Mouse (Mus musculus) limb, embryonic 10.5 days (tissue): ENCODE data around the gene Ehmt1. TPM values are rescaled to one million over a fixed set of nuclear protein-coding genes. Genes with fewer than 3 reads are reported as not detected.

Experiments used
- DNase-seq: peaks from one replicate; pipeline ENCODE4 v3.0.0-alpha.2; 2017; ENCODE audit warnings: low spot score
- H3K27ac ChIP-seq: fragments of 300-500 bp; sonication (generic); 2 replicates; pipeline ENCODE4 v1.5.1; 2016; ENCODE audit warnings: mild to moderate bottlenecking
- H3K27me3 ChIP-seq: fragments of 300-500 bp; sonication (generic); 2 replicates; pipeline ENCODE4 v1.6.1; 2016; ENCODE audit warnings: low read depth, mild to moderate bottlenecking; ENCODE audit not compliant: poor library complexity, severe bottlenecking
- H3K36me3 ChIP-seq: fragments of 300-500 bp; sonication (generic); 2 replicates; pipeline ENCODE4 v1.6.1; 2016; ENCODE audit warnings: mild to moderate bottlenecking, moderate library complexity
- H3K4me1 ChIP-seq: fragments of 300-500 bp; sonication (generic); 2 replicates; pipeline ENCODE4 v1.6.1; 2016
- H3K4me3 ChIP-seq: fragments of 300-500 bp; sonication (generic); 2 replicates; pipeline ENCODE4 v1.5.1; 2016; ENCODE audit warnings: mild to moderate bottlenecking, moderate library complexity
- H3K9me3 ChIP-seq: fragments of 300-500 bp; sonication (generic); replicated peaks from 2 replicates; pipeline ENCODE4 v1.6.1; 2016; ENCODE audit warnings: mild to moderate bottlenecking
- WGBS: fragments of 180-500 bp; shearing (Covaris S2); methylation state at CpG from one replicate; pipeline ENCODE4 v1.1.7; 2016; 5-methylcytosine and 5-hydroxymethylcytosine counted together
- polyA plus RNA-seq: library from polyadenylated mRNA; unstranded; fragments of >200 nt; fragmentation: Nextera tagmentation; extraction: Ambion mirVana; gene quantifications from 2 replicates; pipeline ENCODE4 v1.2.1, GENCODE M21; 2016

Gene Ehmt1
- polyA plus RNA-seq, 1 experiment from 2014 or later = 152 TPM

- H3K27me3 ChIP-seq = no peaks in the 10 kb centered on the region
- H3K36me3 ChIP-seq = peaks cover 31% of the 10 kb centered on the region
- H3K27ac ChIP-seq = no peak overlapping the region
- WGBS = 88% methylated on average over 6 of the region's 6 CpGs
- no peaks in the 10 kb centered on the region for H3K4me1 ChIP-seq
- no peaks in the 10 kb centered on the region for H3K9me3 ChIP-seq
- no peak overlapping the region for H3K4me3 ChIP-seq
- no peak for DNase-seq
Observed at GRCm38 (mm10) chr2:24902999-24903398, 16.4 kb downstream of the Ehmt1 start.

GRCm38 (mm10) chr2:24901055-24901454, 18.4 kb downstream of the Ehmt1 start:
- WGBS = 95% methylated on average over 5 of the region's 5 CpGs
- Histone ChIP-seq H3K36me3 (peaks cover 38% of the 10 kb centered on the region), H3K27me3 (no peaks in the 10 kb centered on the region), H3K27ac (no peak overlapping the region), H3K4me3 (no peak overlapping the region), H3K9me3 (no peaks in the 10 kb centered on the region), H3K4me1 (no peaks in the 10 kb centered on the region)
- no peak for DNase-seq

GRCm38 (mm10) chr2:24899292-24899691, 20.1 kb downstream of the Ehmt1 start:
- Histone ChIP-seq H3K36me3 (peaks cover 36% of the 10 kb centered on the region), H3K27ac (no peak overlapping the region), H3K4me1 (no peaks in the 10 kb centered on the region), H3K9me3 (no peaks in the 10 kb centered on the region), H3K4me3 (no peak overlapping the region), H3K27me3 (no peaks in the 10 kb centered on the region)
- WGBS = 95% methylated on average over 2 of the region's 2 CpGs
- no peak for DNase-seq

- Histone ChIP-seq H3K27ac (no peak overlapping the region), H3K9me3 (no peaks in the 10 kb centered on the region), H3K4me1 (no peaks in the 10 kb centered on the region), H3K4me3 (no peak overlapping the region), H3K36me3 (peaks cover 44% of the 10 kb centered on the region), H3K27me3 (no peaks in the 10 kb centered on the region)
- WGBS = 84% methylated on average over 4 of the region's 4 CpGs
- no peak for DNase-seq
Observed at GRCm38 (mm10) chr2:24896761-24897160, 22.7 kb downstream of the Ehmt1 start.

GRCm38 (mm10) chr2:24894211-24894610, 25.2 kb downstream of the Ehmt1 start:
- Histone ChIP-seq H3K27ac (no peak overlapping the region), H3K4me3 (no peak overlapping the region), H3K36me3 (peaks cover 32% of the 10 kb centered on the region), H3K9me3 (no peaks in the 10 kb centered on the region), H3K27me3 (no peaks in the 10 kb centered on the region), H3K4me1 (0 out of 2 replicates have a peak, but pooled peaks cover 2% of the 10 kb centered on the region)
- WGBS = 93% methylated on average over 1 of the region's 1 CpGs
- no peak for DNase-seq

DNA sequence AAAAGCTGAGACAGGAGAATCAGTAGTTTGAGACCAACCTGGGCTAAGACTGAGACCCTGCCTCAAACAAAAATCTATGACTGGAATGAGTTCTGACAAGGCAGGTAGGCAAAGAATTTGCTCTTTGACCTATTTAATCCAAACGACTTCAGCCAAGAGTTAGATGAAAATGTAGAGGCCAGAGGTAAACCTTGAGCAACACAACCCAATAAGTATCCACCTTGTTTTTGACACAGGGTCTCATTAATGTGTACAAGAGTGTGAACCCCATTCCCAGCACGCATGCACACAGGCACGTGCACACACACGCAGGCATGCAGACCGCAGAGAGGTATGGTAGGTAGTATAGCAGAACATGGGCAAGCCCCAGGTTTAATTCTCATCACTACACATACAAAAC, 27.1 kb downstream of the Ehmt1 start:
- no peak for DNase-seq
- 91% methylated on average over 5 of the region's 5 CpGs for WGBS

GRCm38 (mm10) chr2:24890541-24891447, 28.6 kb downstream of the Ehmt1 start:
- DNase-seq = no peak
- 78% methylated on average over 6 of the region's 6 CpGs for WGBS
- no peak overlapping the region for H3K4me3 ChIP-seq

More for the DNA sequence above, 27.1 kb downstream of the Ehmt1 start:
- H3K27me3 ChIP-seq = no peaks in the 10 kb centered on the region
- no peaks in the 10 kb centered on the region for H3K9me3 ChIP-seq
- H3K4me3 ChIP-seq = no peak overlapping the region
- H3K36me3 ChIP-seq = peaks cover 18% of the 10 kb centered on the region
- no peak overlapping the region for H3K27ac ChIP-seq
- H3K4me1 ChIP-seq = 0 out of 2 replicates have a peak, but pooled peaks cover 2% of the 10 kb centered on the region

GRCm38 (mm10) chr2:24888895-24889294, 30.5 kb downstream of the Ehmt1 start:
- H3K9me3 ChIP-seq = no peaks in the 10 kb centered on the region
- H3K27me3 ChIP-seq = no peaks in the 10 kb centered on the region
- peaks cover 47% of the 10 kb centered on the region for H3K36me3 ChIP-seq
- H3K4me3 ChIP-seq = no peak overlapping the region
- 0 out of 2 replicates have a peak, but pooled peaks cover 2% of the 10 kb centered on the region for H3K4me1 ChIP-seq
- H3K27ac ChIP-seq = no peak overlapping the region
- DNase-seq = no peak
- 87% methylated on average over 5 of the region's 5 CpGs for WGBS

More at GRCm38 (mm10) chr2:24890541-24891447, 28.6 kb downstream of the Ehmt1 start:
- H3K27ac ChIP-seq = no peak overlapping the region
- no peaks in the 10 kb centered on the region for H3K9me3 ChIP-seq
- H3K36me3 ChIP-seq = peaks cover 30% of the 10 kb centered on the region
- no peaks in the 10 kb centered on the region for H3K27me3 ChIP-seq
- H3K4me1 ChIP-seq = 0 out of 2 replicates have a peak, but pooled peaks cover 2% of the 10 kb centered on the region

DNA sequence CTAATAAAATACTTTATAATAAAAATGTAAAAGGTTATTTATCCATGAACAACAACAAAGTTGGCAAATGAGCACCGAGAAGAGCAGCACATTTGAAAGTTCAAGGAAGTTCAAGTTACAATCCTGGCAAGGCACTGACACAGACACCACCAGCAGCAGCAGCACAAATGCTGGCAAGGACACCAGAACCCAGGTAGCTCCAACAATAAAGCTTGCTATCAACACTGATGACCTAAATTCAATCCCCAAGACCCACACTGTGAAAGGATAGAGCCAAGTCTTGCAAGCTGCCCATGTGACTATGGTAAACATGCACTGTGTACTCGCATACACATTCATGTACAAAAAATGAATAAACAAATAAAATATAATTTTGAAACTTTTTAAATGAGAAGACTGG, 38.7 kb downstream of the Ehmt1 start:
- H3K36me3 ChIP-seq = peaks cover 88% of the 10 kb centered on the region
- DNase-seq = no peak
- H3K27me3 ChIP-seq = no peaks in the 10 kb centered on the region
- no peaks in the 10 kb centered on the region for H3K9me3 ChIP-seq
- no peaks in the 10 kb centered on the region for H3K4me1 ChIP-seq
- H3K27ac ChIP-seq = no peak overlapping the region
- H3K4me3 ChIP-seq = no peak overlapping the region
- WGBS = 93% methylated on average over 2 of the region's 2 CpGs

GRCm38 (mm10) chr2:24870952-24871351, 48.5 kb downstream of the Ehmt1 start:
- Histone ChIP-seq H3K9me3 (no peaks in the 10 kb centered on the region), H3K27me3 (no peaks in the 10 kb centered on the region), H3K36me3 (peaks cover 88% of the 10 kb centered on the region), H3K27ac (no peak overlapping the region), H3K4me3 (no peak overlapping the region), H3K4me1 (no peaks in the 10 kb centered on the region)
- WGBS = 88% methylated on average over 1 of the region's 1 CpGs
- DNase-seq = no peak

GRCm38 (mm10) chr2:24863010-24863409, 56.4 kb downstream of the Ehmt1 start:
- Histone ChIP-seq H3K36me3 (peaks cover 92% of the 10 kb centered on the region), H3K9me3 (no peaks in the 10 kb centered on the region), H3K27ac (no peak overlapping the region), H3K4me3 (no peak overlapping the region), H3K4me1 (no peaks in the 10 kb centered on the region), H3K27me3 (no peaks in the 10 kb centered on the region)
- 88% methylated on average over 8 of the region's 8 CpGs for WGBS
- DNase-seq = no peak

GRCm38 (mm10) chr2:24852408-24852807, 67.0 kb downstream of the Ehmt1 start:
- 85% methylated on average over 5 of the region's 5 CpGs for WGBS
- no peak for DNase-seq

GRCm38 (mm10) chr2:24846557-24846956, 72.9 kb downstream of the Ehmt1 start:
- H3K9me3 ChIP-seq = no peaks in the 10 kb centered on the region
- DNase-seq = no peak
- no peak overlapping the region for H3K27ac ChIP-seq
- peaks cover 97% of the 10 kb centered on the region for H3K36me3 ChIP-seq
- H3K4me1 ChIP-seq = no peaks in the 10 kb centered on the region
- H3K4me3 ChIP-seq = no peak overlapping the region
- H3K27me3 ChIP-seq = no peaks in the 10 kb centered on the region
- WGBS = 85% methylated on average over 1 of the region's 1 CpGs

More at GRCm38 (mm10) chr2:24852408-24852807, 67.0 kb downstream of the Ehmt1 start:
- Histone ChIP-seq H3K36me3 (peaks cover 94% of the 10 kb centered on the region), H3K4me1 (no peaks in the 10 kb centered on the region), H3K27ac (no peak overlapping the region), H3K4me3 (no peak overlapping the region), H3K9me3 (no peaks in the 10 kb centered on the region), H3K27me3 (no peaks in the 10 kb centered on the region)
